Comparison of ENCODE assay signal across 19 mouse cellular contexts in genomic region chr4:32368345-32368744, GRCm38 (mm10).
DNase-seq lines count a peak whose midpoint lies in the region; ATAC-seq and TF ChIP-seq lines count a peak whose summit lies in the region.
"Had no signal": no experiment of that assay in that cellular context is flagged by ENCODE, and none has a peak within 500 bp of the region (broad histone marks: within the 10 kb centered on the region; RNA-seq: fewer than 3 reads in every experiment).

No protein-coding gene starts in this region.

- no peaks in the 10 kb centered on the region for H3K9me3 ChIP-seq in heart, embryonic 10.5 days
- no peaks in the 10 kb centered on the region for H3K9me3 ChIP-seq in hindbrain, embryonic 11.5 days (ENCODE audit: control insufficient read depth, low read length)
- no peaks in the 10 kb centered on the region for H3K9me3 ChIP-seq in midbrain, embryonic 15.5 days
- H3K9me3 ChIP-seq: heart, embryonic 12.5 days; intestine, embryonic 15.5 days had no signal

- H3K4me1 ChIP-seq in heart, embryonic 10.5 days: peaks cover 86% of the 10 kb centered on the region
- peaks cover 14% of the 10 kb centered on the region; the same call in 1 of the 2 replicates for H3K4me1 ChIP-seq in hindbrain, embryonic 11.5 days (replicated peaks; ENCODE audit: control insufficient read depth, insufficient read depth, low read length)
- peaks cover 68% of the 10 kb centered on the region for H3K4me1 ChIP-seq in midbrain, embryonic 15.5 days

- no peak overlapping the region for H3K9ac ChIP-seq in hindbrain, embryonic 11.5 days (ENCODE audit: low read depth, low read length)
- no peak overlapping the region for H3K9ac ChIP-seq in midbrain, embryonic 15.5 days
- H3K9ac ChIP-seq: heart, embryonic 12.5 days; intestine, embryonic 15.5 days; lung, embryonic 14.5 days had no signal

- no peak for TF ChIP-seq POLR2A in brain, embryonic 14.5 days (IDR thresholded peaks at IDR 0.05; ENCODE audit: borderline replicate concordance, extremely low read depth, insufficient read depth, insufficient read length, poor library complexity, severe bottlenecking)

- peak; percentile 63 for DNase-seq in heart, embryonic 10.5 days (ENCODE audit: low spot score)
- no peak for DNase-seq in heart, postnatal 14 days
- DNase-seq in brain, embryonic 14.5 days (ENCODE audit: low read depth): peak; percentile 65
- no peak for DNase-seq in hindbrain, embryonic 11.5 days (ENCODE audit: low spot score)
- DNase-seq in lung, postnatal 10 days: no peak
- DNase-seq in cerebellum, postnatal 14 days: no peak
- DNase-seq in urinary bladder, postnatal 36 days (ENCODE audit: low spot score in 2 of 2): no peak
- DNase-seq: adrenal gland, adult 2 months; cerebellum, adult 9-10 months; kidney, postnatal 4 days; layer of hippocampus, adult 9-11 months; lung, embryonic 14.5 days; lung, postnatal 4 days; right cerebral cortex, postnatal 25 days; thymus, postnatal 4 days had no signal

- no peaks in the 10 kb centered on the region for H3K36me3 ChIP-seq in heart, embryonic 10.5 days
- H3K36me3 ChIP-seq in hindbrain, embryonic 11.5 days (ENCODE audit: control insufficient read depth, insufficient read depth, low read length): no peaks in the 10 kb centered on the region
- no peaks in the 10 kb centered on the region for H3K36me3 ChIP-seq in midbrain, embryonic 15.5 days (replicated peaks)
- H3K36me3 ChIP-seq: heart, embryonic 12.5 days; intestine, embryonic 15.5 days had no signal

- H3K27ac ChIP-seq in heart, embryonic 10.5 days: 0 out of 2 replicates have a peak overlapping the region, but pooled peaks have one; percentile 49
- H3K27ac ChIP-seq in hindbrain, embryonic 11.5 days (ENCODE audit: low read depth, low read length): peak overlapping the region; percentile 73
- H3K27ac ChIP-seq in midbrain, embryonic 15.5 days: peak overlapping the region; percentile 60
- H3K27ac ChIP-seq: intestine, embryonic 15.5 days had no signal

- 51% methylated on average over 8 of the region's 8 CpGs for WGBS in heart, embryonic 10.5 days
- WGBS in hindbrain, embryonic 11.5 days: 50% methylated on average over 8 of the region's 8 CpGs
- 22% methylated on average over 8 of the region's 8 CpGs for WGBS in midbrain, embryonic 15.5 days

- intact Hi-C loops in heart, postnatal 14 days (cut with DNase I): no loop called here

- no peak overlapping the region for H3K4me3 ChIP-seq in heart, embryonic 10.5 days
- no peak overlapping the region for H3K4me3 ChIP-seq in hindbrain, embryonic 11.5 days (ENCODE audit: low read depth, low read length)
- no peak overlapping the region for H3K4me3 ChIP-seq in midbrain, embryonic 15.5 days
- H3K4me3 ChIP-seq: heart, embryonic 12.5 days; intestine, embryonic 15.5 days had no signal

- TF ChIP-seq CTCF in brain, embryonic 14.5 days (IDR thresholded peaks at IDR 0.05; ENCODE audit: borderline replicate concordance, extremely low read depth, insufficient read depth, insufficient read length): no peak

- H3K27me3 ChIP-seq in heart, embryonic 10.5 days (ENCODE audit: insufficient read depth, poor library complexity, severe bottlenecking): no peaks in the 10 kb centered on the region
- H3K27me3 ChIP-seq in hindbrain, embryonic 11.5 days (ENCODE audit: control insufficient read depth, insufficient read depth, low read length): no peaks in the 10 kb centered on the region
- no peaks in the 10 kb centered on the region for H3K27me3 ChIP-seq in midbrain, embryonic 15.5 days (replicated peaks)
- H3K27me3 ChIP-seq: heart, embryonic 12.5 days; intestine, embryonic 15.5 days had no signal

- no peak overlapping the region for H3K4me2 ChIP-seq in hindbrain, embryonic 11.5 days (replicated peaks; ENCODE audit: low read depth, low read length)
- peak overlapping the region; percentile 16; the same call in 1 of the 2 replicates for H3K4me2 ChIP-seq in midbrain, embryonic 15.5 days
- H3K4me2 ChIP-seq: heart, embryonic 12.5 days; intestine, embryonic 15.5 days; liver, embryonic 11.5 days; lung, embryonic 14.5 days had no signal

- ATAC-seq in hindbrain, embryonic 11.5 days (ENCODE audit: low FRiP score): peak; percentile 55; the same call in 1 of the 2 replicates
- ATAC-seq in midbrain, embryonic 15.5 days (replicated peaks): peak; percentile 51; the same call in 1 of the 2 replicates
- ATAC-seq: intestine, embryonic 15.5 days had no signal

Comparison
In these comparisons a context has a peak if more than half of its experiments do, and no peak if none do; other contexts are left out.
1. DNase-seq: peak in heart, embryonic 10.5 days (single experiment) and brain, embryonic 14.5 days (single experiment); none in heart, postnatal 14 days (0 of 2), hindbrain, embryonic 11.5 days (single experiment), lung, postnatal 10 days (single experiment), cerebellum, postnatal 14 days (0 of 2) and urinary bladder, postnatal 36 days (0 of 2).
2. Peak in every context shown above with its lines, with median percentiles within 50 percentile points of each other: H3K27ac ChIP-seq.